Mouse (Mus musculus) thymus, postnatal 10 days (tissue): ENCODE measurements around the gene Washc4.

ENCODE experiments used
- DNase-seq, 2 experiments: peaks; one replicate each; pipeline ENCODE4 v3.0.0; 2021; ENCODE audit warnings: low spot score in 2 of 2

Washc4 gene

DNA sequence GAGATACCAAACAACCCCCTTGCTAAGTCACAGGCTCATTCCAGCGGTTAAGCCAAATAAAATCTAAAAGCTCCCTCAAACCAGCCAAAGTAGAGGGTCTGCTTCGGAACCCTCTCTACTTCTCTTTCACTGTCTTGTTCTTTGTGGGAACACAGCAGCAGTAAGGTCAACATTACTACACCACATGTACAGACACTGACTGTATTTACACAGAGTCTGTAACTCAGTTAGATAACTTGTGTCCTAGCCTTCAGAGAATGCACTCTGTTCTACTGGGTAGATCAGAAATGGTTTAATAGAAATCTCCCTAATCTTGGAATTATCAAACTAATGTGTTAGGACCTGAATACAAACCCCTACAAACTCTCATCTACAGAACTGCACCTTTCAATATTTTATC, 92.6 kb downstream of the Washc4 start:
- no peak for DNase-seq

- no peak for DNase-seq
These were observed 93.7 kb downstream of the Washc4 start for GRCm38 (mm10) chr10:83637295-83637694.

- no peak for DNase-seq
These were observed 96.4 kb downstream of the Washc4 start for GRCm38 (mm10) chr10:83639881-83640386.

DNA sequence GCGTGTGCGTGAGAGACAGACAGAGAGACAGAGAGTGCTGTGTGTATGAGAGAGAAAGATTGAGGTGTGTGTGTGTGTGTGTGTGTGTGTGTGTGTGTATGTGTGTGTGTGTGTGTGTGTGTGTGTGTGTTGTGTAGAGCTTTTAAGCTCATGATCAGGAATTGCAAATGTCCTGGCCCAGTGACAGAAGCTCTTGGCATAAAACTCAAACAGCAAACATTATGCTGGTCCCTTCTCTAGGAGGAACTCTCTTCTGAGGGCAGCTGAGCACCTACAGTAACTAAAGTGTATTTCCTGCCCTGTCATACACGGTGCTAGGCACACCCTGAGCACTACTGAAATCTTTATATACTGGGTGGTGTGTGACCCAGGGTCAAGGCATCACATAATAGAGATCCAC, 98.1 kb downstream of the Washc4 start:
- no peak for DNase-seq

- DNase-seq: no peak
These were observed 100.6 kb downstream of the Washc4 start for GRCm38 (mm10) chr10:83644167-83644566.

DNA sequence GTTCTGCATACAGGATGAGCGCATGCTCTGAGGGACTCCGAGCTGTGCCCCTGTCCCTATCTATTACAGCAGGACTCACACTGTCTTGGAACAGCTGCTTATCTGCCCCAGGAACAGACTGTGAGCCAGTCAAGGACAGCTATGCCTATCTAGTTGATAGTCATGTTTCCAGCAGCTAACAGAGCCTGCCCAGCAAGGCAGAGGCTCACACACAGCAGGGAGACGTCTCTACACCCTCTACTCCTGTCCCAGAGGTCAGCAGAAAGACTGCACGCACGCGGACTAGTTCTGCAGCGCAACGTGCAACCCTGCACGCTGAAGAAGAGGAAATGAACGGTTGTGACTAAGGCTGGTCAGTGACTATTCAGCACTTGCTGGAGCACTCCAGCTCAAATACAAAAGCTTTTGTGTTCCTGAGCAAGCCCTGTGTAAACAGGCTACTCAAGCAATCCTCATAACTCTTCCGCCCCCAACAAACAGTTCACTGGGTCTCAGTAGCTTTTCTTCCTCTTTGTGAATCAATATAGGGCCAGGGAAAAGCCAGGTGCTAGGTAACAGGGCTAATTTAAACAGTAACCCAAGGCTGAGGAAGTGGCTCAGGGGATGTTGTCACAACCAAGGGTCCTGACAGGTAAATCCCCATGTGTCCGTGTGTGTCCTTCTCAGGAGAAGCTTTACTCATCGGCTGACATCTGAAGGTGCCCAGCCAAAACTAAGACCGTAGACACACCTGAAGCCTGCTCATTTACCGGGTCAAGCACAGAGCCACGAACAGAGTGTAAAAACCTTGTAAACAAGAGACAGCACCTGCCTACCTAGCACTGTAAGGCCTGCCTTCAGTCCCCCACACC, 101.5 kb downstream of the Washc4 start:
- no peak for DNase-seq

- DNase-seq: no peak
These were observed 102.1 kb downstream of the Washc4 start for GRCm38 (mm10) chr10:83645716-83645990.
